Mouse (Mus musculus): ENCODE results near the gene H1f0. TPM values are rescaled to one million over a fixed set of nuclear protein-coding genes. Genes with fewer than 3 reads are reported as not detected.

H1f0 gene
- polyA plus RNA-seq, 1 experiment from 2014 or later, result 551 TPM

Small RNAs within 50 kb of the gene (microRNA-seq; reads per million reads assigned to microRNA genes)
- gene Mir6956, result 1.3 reads per million

Other genes with a start within 250 kb of the H1f0 start
- gene Card10, start 225.4 kb upstream of the H1f0 start, polyA plus RNA-seq (2015; fragmentation: Nextera tagmentation; extraction: Ambion mirVana), result 4.0 and 4.4 TPM in 2 replicates
- 47.9 and 52.2 TPM in 2 replicates for gene Cdc42ep1, start 185.8 kb upstream of the H1f0 start, polyA plus RNA-seq (2015; fragmentation: Nextera tagmentation; extraction: Ambion mirVana)
- 86.6 and 122 TPM in 2 replicates for gene Lgals2, start 172.9 kb upstream of the H1f0 start, polyA plus RNA-seq (2015; fragmentation: Nextera tagmentation; extraction: Ambion mirVana)
- gene Gga1, start 151.3 kb upstream of the H1f0 start, polyA plus RNA-seq (2015; fragmentation: Nextera tagmentation; extraction: Ambion mirVana), result 48.4 and 51.4 TPM in 2 replicates
- gene Gm49510, start 128.8 kb upstream of the H1f0 start, polyA plus RNA-seq (2015; fragmentation: Nextera tagmentation; extraction: Ambion mirVana), result 0.32 and 0.46 TPM in 2 replicates
- gene Sh3bp1, start 128.7 kb upstream of the H1f0 start, polyA plus RNA-seq (2015; fragmentation: Nextera tagmentation; extraction: Ambion mirVana), result 42.1 and 44.5 TPM in 2 replicates
- gene Pdxp, start 114.5 kb upstream of the H1f0 start, polyA plus RNA-seq (2015; fragmentation: Nextera tagmentation; extraction: Ambion mirVana), result 5.1 and 5.9 TPM in 2 replicates
- gene Lgals1, start 101.7 kb upstream of the H1f0 start, polyA plus RNA-seq (2015; fragmentation: Nextera tagmentation; extraction: Ambion mirVana), result 1,528 and 1,531 TPM in 2 replicates
- 45.6 and 46.9 TPM in 2 replicates for gene Nol12, start 93.5 kb upstream of the H1f0 start, polyA plus RNA-seq (2015; fragmentation: Nextera tagmentation; extraction: Ambion mirVana)
- gene Triobp, start 80.7 kb upstream of the H1f0 start, polyA plus RNA-seq (2015; fragmentation: Nextera tagmentation; extraction: Ambion mirVana), result 54.2 and 63.6 TPM in 2 replicates
- gene Galr3, start 13.4 kb downstream of the H1f0 start, polyA plus RNA-seq (2015; fragmentation: Nextera tagmentation; extraction: Ambion mirVana), result 0.26 and 0.43 TPM in 2 replicates
- 35.7 and 35.8 TPM in 2 replicates for gene Ankrd54, start 34.4 kb downstream of the H1f0 start, polyA plus RNA-seq (2015; fragmentation: Nextera tagmentation; extraction: Ambion mirVana)
- gene Eif3l, start 46.7 kb downstream of the H1f0 start, polyA plus RNA-seq (2015; fragmentation: Nextera tagmentation; extraction: Ambion mirVana), result 208 and 211 TPM in 2 replicates
- 10.4 and 11.2 TPM in 2 replicates for gene Micall1, start 80.4 kb downstream of the H1f0 start, polyA plus RNA-seq (2015; fragmentation: Nextera tagmentation; extraction: Ambion mirVana)
- gene Polr2f, start 112.6 kb downstream of the H1f0 start, polyA plus RNA-seq (2015; fragmentation: Nextera tagmentation; extraction: Ambion mirVana), result 281 and 302 TPM in 2 replicates
- 6.9 and 7.3 TPM in 2 replicates for gene 1700088E04Rik, start 112.8 kb downstream of the H1f0 start, polyA plus RNA-seq (2015; fragmentation: Nextera tagmentation; extraction: Ambion mirVana)
- 5.3 and 5.4 TPM in 2 replicates for gene Sox10, start 136.8 kb downstream of the H1f0 start, polyA plus RNA-seq (2015; fragmentation: Nextera tagmentation; extraction: Ambion mirVana)
- 55.0 and 58.7 TPM in 2 replicates for gene Pick1, start 200.7 kb downstream of the H1f0 start, polyA plus RNA-seq (2015; fragmentation: Nextera tagmentation; extraction: Ambion mirVana)
- 0.23 and 0.55 TPM in 2 replicates for gene Gm49486, start 200.9 kb downstream of the H1f0 start, polyA plus RNA-seq (2015; fragmentation: Nextera tagmentation; extraction: Ambion mirVana)
- 0.15 TPM in 1 of 2 replicates, not detected in the other for gene Slc16a8, start 226.3 kb downstream of the H1f0 start, polyA plus RNA-seq (2015; fragmentation: Nextera tagmentation; extraction: Ambion mirVana)